Mouse (Mus musculus) small intestine, adult 2 months (tissue): ENCODE data around the gene Pla1a.

Source experiments
- CTCF ChIP-seq: fragments of 200-500 bp; IDR thresholded peaks from 2 replicates; pipeline ENCODE4 v1.5.1; 2012; ENCODE audit warnings: low read depth, mild to moderate bottlenecking, control low read depth, inconsistent platforms, low read length, moderate library complexity, mixed read lengths; ENCODE audit not compliant: insufficient replicate concordance, insufficient read length; ENCODE audit errors: extremely low read depth
- POLR2A ChIP-seq: fragments of 200-500 bp; IDR thresholded peaks from 2 replicates; pipeline ENCODE4 v1.6.1; 2012; ENCODE audit warnings: low read depth, mild to moderate bottlenecking, control low read depth, inconsistent platforms, low read length, moderate library complexity

GRCm38 (mm10) chr16:38379493-38379892 lies 53.5 kb downstream of the Pla1a start:
- no peak for TF ChIP-seq POLR2A
- TF ChIP-seq CTCF = no peak
